8 mouse cellular contexts compared by ENCODE assay signal in the genomic region with DNA sequence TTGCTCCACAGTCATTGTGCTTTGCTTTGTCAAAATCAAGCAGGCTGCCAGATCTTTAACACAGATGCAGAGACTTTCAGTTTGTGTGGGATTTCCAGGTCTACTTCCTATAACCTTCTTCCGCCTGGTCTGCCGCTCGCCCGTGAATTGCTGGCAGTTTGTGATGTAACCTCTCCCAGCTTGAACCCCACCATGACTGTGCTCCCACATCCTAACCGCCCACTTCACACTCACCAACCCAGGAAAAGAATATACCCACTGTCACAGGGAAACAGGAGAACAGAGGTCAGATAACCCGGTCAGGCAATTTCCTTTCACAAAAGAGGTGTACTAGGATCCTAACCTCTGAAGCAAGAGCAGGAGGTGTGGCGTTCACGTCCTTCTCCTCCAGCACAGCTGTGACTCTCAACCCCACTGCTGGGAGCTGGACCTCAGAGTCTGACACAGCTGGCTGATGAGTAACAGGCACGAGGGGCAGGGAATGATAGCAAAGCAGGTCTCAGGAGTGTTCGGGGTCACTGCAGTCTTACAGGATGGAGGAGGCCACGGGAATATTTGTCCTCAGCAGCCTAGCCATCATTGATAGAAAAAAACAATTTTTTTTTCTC.
DNase-seq lines count a peak whose midpoint lies in the region; ATAC-seq lines count a peak whose summit lies in the region.

No protein-coding gene starts in this region.

- H3K27me3 ChIP-seq in hindbrain, embryonic 10.5 days (ENCODE audit: insufficient read depth, poor library complexity, severe bottlenecking): no peaks in the 10 kb centered on the region
- no peaks in the 10 kb centered on the region for H3K27me3 ChIP-seq in hindbrain, embryonic 12.5 days
- no peaks in the 10 kb centered on the region for H3K27me3 ChIP-seq in erythroblast, embryonic 14.5 days (ENCODE audit: control insufficient read depth)

- ATAC-seq in hindbrain, embryonic 12.5 days (ENCODE audit: low FRiP score): no peak

- H3K4me1 ChIP-seq in hindbrain, embryonic 10.5 days (replicated peaks): peaks cover 33% of the 10 kb centered on the region
- peaks cover 30% of the 10 kb centered on the region for H3K4me1 ChIP-seq in hindbrain, embryonic 12.5 days
- H3K4me1 ChIP-seq in erythroblast, embryonic 14.5 days (ENCODE audit: control insufficient read depth): peaks cover 72% of the 10 kb centered on the region

- no peak overlapping the region for H3K9ac ChIP-seq in hindbrain, embryonic 12.5 days

- no peaks in the 10 kb centered on the region for H3K9me3 ChIP-seq in hindbrain, embryonic 10.5 days
- H3K9me3 ChIP-seq in hindbrain, embryonic 12.5 days (replicated peaks): no peaks in the 10 kb centered on the region
- no peaks in the 10 kb centered on the region for H3K9me3 ChIP-seq in erythroblast, embryonic 14.5 days (ENCODE audit: control insufficient read depth, low read length)

- no peak overlapping the region for H3K4me3 ChIP-seq in hindbrain, embryonic 10.5 days
- H3K4me3 ChIP-seq in hindbrain, embryonic 12.5 days: no peak overlapping the region
- peak overlapping the region; percentile 48 for H3K4me3 ChIP-seq in erythroblast, embryonic 14.5 days (replicated peaks)

- no peak for DNase-seq in hindbrain, embryonic 10.5 days (ENCODE audit: low spot score)
- DNase-seq in heart, postnatal 4 days: peak; percentile 13
- peak; percentile 20 for DNase-seq in naive thymus-derived CD4-positive, alpha-beta T cell, adult 2 months (ENCODE audit: low read depth)
- no peak for DNase-seq in adipocyte (ENCODE audit: low spot score)
- no peak for DNase-seq in cerebellum, postnatal 10 days
- no peak for DNase-seq in adrenal gland, postnatal 36 days

- WGBS in hindbrain, embryonic 10.5 days: 68% methylated on average over 11 of the region's 11 CpGs
- 60% methylated on average over 11 of the region's 11 CpGs for WGBS in hindbrain, embryonic 12.5 days

- H3K27ac ChIP-seq in hindbrain, embryonic 10.5 days: peak overlapping the region; percentile 31
- no peak overlapping the region for H3K27ac ChIP-seq in hindbrain, embryonic 12.5 days

- H3K4me2 ChIP-seq in hindbrain, embryonic 12.5 days (replicated peaks): no peak overlapping the region

- peaks cover 10% of the 10 kb centered on the region for H3K36me3 ChIP-seq in hindbrain, embryonic 10.5 days
- H3K36me3 ChIP-seq in hindbrain, embryonic 12.5 days: no peaks in the 10 kb centered on the region
- peaks cover 73% of the 10 kb centered on the region for H3K36me3 ChIP-seq in erythroblast, embryonic 14.5 days (ENCODE audit: control insufficient read depth)

Comparison
In these comparisons a context has a peak if more than half of its experiments do, and no peak if none do; other contexts are left out.
1. DNase-seq: peak in heart, postnatal 4 days (single experiment) and naive thymus-derived CD4-positive, alpha-beta T cell, adult 2 months (single experiment); none in hindbrain, embryonic 10.5 days (single experiment), adipocyte (single experiment), cerebellum, postnatal 10 days (0 of 2) and adrenal gland, postnatal 36 days (0 of 2).